Mouse (Mus musculus) lung, postnatal 0 days (tissue): ENCODE measurements around the gene Pde4c.

Experiments
- CTCF ChIP-seq: IDR thresholded peaks from 2 replicates; pipeline ENCODE4 v1.5.1; 2016; ENCODE audit warnings: antibody characterized with exemption, mild to moderate bottlenecking
- EP300 ChIP-seq: IDR thresholded peaks from 2 replicates; pipeline ENCODE4 v1.6.1; 2016; ENCODE audit warnings: antibody characterized with exemption, mild to moderate bottlenecking, control low read depth

DNA sequence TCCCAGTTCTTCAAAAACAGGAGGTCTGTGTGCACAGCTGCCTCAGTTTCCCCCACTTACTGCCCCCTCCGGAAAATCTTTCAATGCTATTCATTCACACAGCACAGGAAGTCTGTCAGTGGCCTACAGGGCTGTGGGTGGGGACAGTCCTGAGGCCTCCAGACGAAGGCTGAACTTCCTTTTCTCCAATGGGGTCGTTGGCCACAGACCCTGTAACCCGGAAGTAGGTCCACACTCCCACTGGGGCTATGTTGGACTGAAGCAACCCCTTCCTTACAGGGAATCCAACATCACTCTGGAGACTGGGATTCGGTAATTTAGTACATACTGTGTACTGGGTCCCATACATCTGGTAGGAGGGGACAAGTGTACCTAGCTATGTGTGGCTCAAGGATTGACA is 29.9 kb upstream of the Pde4c start:
- TF ChIP-seq EP300, result no peak
- no peak for TF ChIP-seq CTCF
